Mouse (Mus musculus) forelimb bud, embryonic 11.5 days (tissue): Measurements from ENCODE around the gene Lilra5.
"Not testable (repeated sequence)": the region's sequence is repeated elsewhere in the genome, so short reads cannot be mapped to it uniquely, and the experiment has no call there.

Experiments
- DNase-seq: peaks from one replicate; pipeline ENCODE4 v3.0.0-alpha.2; 2012; ENCODE audit warnings: low read depth, low spot score

Gene Lilra5

GRCm38 (mm10) chr7:4237454-4237853 is at the start of gene Lilra5:
Lilra5 (plus strand) TSS chr7:4237754.
- DNase-seq, result no peak

GRCm38 (mm10) chr7:4207126-4207525 is 30.4 kb upstream of the Lilra5 start:
- DNase-seq, result no peak

DNA sequence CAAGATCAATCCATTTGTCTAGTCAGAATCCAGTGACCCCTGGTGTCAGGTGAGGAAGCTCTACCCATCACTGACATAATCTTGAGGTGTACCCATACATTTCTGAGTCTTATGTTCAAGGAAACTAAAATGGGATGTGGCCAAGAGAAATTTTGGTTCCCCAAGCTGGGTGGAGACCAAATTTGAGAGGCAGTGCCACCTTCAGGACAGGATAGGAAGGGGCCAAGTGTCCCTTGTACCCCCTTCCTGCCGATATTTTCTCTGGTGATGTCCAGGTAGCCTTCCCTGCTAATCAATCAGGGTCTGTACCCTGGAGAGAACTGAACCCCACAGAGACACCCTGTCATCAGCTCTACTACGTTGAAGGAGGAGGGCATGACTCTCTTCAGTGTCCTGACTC is 28.9 kb upstream of the Lilra5 start:
- no peak for DNase-seq

- not testable (repeated sequence) for DNase-seq
Measured at GRCm38 (mm10) chr7:4213436-4213835, 24.1 kb upstream of the Lilra5 start.

DNA sequence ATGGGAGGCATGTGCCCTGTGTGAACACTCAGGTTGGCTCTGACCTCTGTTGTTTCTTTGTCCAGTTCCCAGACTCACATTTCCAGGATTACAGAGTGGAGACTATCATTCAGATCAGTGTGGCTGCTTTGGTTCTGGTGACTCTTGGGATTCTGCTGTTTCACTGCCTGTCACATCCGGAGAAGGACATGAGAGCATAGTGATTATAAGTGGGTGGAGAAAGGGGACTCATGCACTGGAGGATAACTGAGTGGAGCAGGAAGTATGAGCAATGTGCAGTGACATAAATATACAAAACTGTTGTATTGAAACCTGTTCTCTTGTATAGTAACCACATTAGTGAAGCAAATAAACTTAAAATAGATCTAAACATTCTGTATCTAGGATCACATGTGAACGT is 22.2 kb upstream of the Lilra5 start:
- DNase-seq, result no peak

DNA sequence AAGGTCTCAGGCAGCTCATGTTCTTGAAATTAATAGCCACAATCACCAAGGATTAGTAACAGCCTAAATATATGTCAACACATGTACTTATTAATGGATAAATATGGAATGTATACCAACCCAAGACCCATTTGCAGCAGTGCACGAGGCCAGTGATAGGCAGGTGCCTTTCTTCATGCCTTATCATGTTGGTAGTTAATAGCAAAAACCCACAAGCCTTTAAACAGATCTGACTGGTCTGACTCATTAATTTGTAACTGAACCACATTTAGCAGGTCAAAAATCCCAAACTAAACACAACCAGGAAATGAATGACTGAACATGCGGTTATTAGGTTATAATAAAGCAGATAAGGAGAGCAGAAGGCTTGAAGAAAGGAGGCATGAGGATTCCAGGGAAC is 21.7 kb upstream of the Lilra5 start:
- no peak for DNase-seq

DNA sequence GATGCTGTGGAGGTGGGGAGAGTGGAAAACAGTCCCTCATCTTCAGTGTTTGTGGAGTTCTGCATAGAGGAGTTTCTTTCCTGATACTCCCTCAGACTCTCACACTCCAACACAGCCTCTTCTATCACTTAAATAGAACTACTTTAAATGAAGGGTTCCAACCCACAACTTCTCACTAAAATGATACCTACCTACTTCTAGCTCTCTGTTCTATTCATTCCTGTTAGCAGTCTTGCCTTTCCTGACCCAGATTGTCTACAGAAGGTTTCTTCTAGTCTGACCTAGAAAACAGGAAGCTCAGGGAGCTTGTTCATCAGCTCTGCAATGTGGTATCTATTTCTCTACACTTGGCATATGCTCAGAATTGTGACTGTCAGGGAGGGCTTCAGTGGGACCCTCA is 2.0 kb upstream of the Lilra5 start:
- no peak for DNase-seq

DNA sequence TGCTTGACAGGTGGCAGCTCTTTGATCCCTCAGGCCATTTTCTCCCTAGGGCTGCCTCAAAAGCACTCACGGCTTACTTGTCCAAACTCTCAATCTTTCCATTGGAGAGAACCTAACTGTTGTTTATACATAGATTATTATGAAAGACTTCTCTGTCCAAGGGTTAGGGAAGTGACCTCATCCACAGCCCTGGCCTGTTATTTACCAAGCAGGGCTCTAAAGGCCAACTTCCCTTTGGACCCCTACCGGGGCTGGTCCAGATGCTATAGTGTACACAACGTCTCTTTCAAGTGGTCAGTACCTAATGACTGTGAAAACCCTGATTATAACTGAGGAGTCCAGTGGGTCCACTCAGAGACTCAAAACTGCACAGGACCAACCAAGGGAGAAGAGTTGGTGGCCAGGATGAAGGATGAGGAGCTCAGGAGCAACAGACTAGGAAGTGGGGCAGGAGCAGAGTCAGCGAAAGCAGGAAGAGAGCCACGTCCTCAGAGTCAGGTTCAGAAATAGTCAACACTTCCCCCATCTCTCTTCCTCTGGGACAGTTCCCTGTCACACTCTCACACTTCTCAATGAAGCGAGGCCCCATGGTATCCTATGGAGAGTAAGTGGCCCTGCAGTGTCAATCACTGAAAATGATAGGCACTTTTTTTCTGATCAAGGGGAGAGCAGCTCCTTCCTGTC is 1.6 kb downstream of the Lilra5 start:
- no peak for DNase-seq

GRCm38 (mm10) chr7:4251211-4251610 is 13.7 kb downstream of the Lilra5 start:
- DNase-seq, result not testable (repeated sequence)

DNA sequence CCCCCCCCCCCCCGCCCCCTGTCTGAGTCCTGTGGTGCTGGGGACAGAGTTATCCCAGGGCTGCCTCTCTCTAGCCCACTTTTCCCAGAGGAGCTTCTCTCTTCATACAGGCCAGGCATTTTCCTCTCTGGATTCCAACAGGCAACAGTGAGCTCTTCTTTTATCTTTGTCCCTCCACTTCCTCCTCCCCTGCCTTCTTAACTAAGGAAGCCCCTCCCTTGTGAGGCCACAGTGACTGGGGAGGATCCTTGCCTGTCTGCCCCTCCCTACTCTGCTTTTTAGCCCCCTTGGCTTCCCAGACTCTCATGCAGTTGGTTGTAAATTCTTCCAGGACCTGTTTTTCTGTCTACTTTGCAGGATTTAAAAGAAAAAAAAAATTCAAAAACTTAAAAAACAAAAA is 18.5 kb downstream of the Lilra5 start:
- not testable (repeated sequence) for DNase-seq

GRCm38 (mm10) chr7:4260521-4260920 is 23.0 kb downstream of the Lilra5 start:
- not testable (repeated sequence) for DNase-seq

DNA sequence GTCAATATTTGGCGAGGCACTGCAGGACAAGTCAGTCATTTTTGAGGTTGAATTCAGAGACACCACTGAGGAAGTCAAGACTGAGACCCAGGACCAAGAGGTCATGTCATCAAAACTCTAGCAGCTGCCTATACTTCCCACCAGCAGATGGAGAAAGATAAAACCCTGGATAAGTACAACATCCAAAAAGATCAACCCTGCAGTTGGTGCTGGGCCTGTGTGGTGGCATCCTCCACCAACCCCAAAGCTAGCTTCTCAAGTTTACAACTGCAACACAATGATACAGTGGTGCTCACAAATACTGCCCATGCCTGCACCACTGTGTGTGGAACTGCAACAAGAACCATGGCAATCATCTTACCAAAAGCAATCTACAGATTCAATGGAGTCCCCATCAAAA is 34.6 kb downstream of the Lilra5 start:
- DNase-seq, result not testable (repeated sequence)

DNA sequence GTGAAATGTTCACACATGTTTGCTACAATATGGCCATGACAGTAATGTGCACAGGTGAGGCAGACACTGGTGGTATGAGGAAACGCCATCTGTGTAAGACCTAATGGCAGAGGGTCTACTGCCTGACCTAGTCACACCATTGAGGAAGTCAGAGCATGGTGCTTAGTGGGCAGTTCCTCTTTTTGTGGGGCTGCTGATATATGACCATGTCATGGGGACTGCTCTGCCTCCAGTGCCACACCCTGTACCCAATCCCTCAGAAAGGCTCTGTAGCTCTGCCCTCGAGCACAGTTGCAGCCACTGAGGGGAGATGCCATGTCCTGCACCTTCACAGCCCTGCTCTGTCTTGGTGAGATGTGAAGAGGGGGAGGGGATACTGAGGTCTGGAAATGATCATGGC is 36.3 kb downstream of the Lilra5 start:
- not testable (repeated sequence) for DNase-seq

DNA sequence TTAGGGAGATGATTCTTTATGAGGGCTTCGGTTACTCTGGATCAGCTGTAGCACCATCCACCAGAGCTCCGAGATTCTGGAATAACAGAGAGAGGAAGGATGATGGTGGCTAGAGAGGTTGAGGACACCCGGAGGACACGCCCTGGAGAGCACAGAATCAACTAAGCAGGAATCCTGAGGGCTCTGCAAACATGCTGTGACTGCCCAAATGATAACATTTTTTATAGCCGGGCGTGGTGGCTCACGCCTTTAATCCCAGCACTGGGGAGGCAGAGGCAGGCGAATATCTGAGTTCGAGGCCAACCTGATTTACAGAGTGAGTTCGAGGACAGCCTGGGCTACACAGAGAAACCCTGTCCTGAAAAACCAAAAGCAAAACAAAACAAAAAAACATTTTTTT is 37.9 kb downstream of the Lilra5 start:
- not testable (repeated sequence) for DNase-seq

DNA sequence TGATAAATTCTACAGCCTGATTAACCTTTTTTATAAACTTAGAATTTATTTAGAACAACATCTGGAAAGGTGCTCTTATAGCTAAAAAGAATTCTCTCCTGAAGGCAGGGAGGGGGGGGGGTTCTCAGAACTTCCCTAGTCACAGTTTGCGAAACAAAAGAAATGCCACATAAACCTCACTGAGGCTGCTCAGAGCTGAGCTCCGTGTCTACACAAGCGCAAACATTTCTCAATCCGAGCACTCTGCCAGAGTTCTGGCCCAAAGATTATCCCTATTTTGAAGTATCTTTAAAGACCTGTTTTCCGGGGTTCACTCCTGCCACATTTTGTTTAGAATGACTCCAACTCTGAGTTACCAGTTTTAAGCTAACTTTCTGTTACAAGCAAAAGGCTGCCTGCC is 55.1 kb downstream of the Lilra5 start:
- no peak for DNase-seq
